Mouse (Mus musculus) neural tube, embryonic 11.5 days (tissue): ENCODE measurements around the gene Jam2. TPM values are rescaled to one million over a fixed set of nuclear protein-coding genes. Genes with fewer than 3 reads are reported as not detected.

Experiments used
- ATAC-seq: fragments of 200-750 bp; cut with Nextera tagmentation; 2 replicates; pipeline ENCODE4 v1.8.0; 2017; ENCODE audit warnings: moderate number of reproducible peaks, mild to moderate bottlenecking, moderate TSS enrichment, moderate library complexity; ENCODE audit not compliant: insufficient read depth, low FRiP score, low TSS enrichment
- DNase-seq: peaks from one replicate; pipeline ENCODE4 v3.0.0-alpha.2; 2015; ENCODE audit warnings: low spot score
- H3K27ac ChIP-seq: fragments of 300-500 bp; sonication (generic); 2 replicates; pipeline ENCODE4 v1.5.1; 2014; ENCODE audit warnings: low read depth, mild to moderate bottlenecking, low read length
- H3K27me3 ChIP-seq: fragments of 300-500 bp; sonication (generic); 2 replicates; pipeline ENCODE4 v1.6.1; 2014; ENCODE audit warnings: mild to moderate bottlenecking, low read length, mixed read lengths; ENCODE audit not compliant: control insufficient read depth, insufficient read depth
- H3K36me3 ChIP-seq: fragments of 300-500 bp; sonication (generic); 2 replicates; pipeline ENCODE4 v1.6.1; 2014; ENCODE audit warnings: mild to moderate bottlenecking, low read length, moderate library complexity, mixed read lengths; ENCODE audit not compliant: control insufficient read depth, insufficient read depth
- H3K4me1 ChIP-seq: fragments of 300-500 bp; sonication (generic); 2 replicates; pipeline ENCODE4 v1.6.1; 2014; ENCODE audit warnings: low read length, mixed read lengths; ENCODE audit not compliant: control insufficient read depth, insufficient read depth
- H3K4me2 ChIP-seq: fragments of 300-500 bp; sonication (generic); 2 replicates; pipeline ENCODE4 v1.6.1; 2014; ENCODE audit warnings: low read depth, mild to moderate bottlenecking, moderate library complexity
- H3K4me3 ChIP-seq: fragments of 300-500 bp; sonication (generic); 2 replicates; pipeline ENCODE4 v1.5.1; 2014; ENCODE audit warnings: low read depth, low read length
- H3K9ac ChIP-seq: fragments of 300-500 bp; sonication (generic); 2 replicates; pipeline ENCODE4 v1.6.1; 2014; ENCODE audit warnings: mild to moderate bottlenecking, low read length
- H3K9me3 ChIP-seq: fragments of 300-500 bp; sonication (generic); 2 replicates; pipeline ENCODE4 v1.6.1; 2016; ENCODE audit warnings: low read length; ENCODE audit not compliant: control insufficient read depth
- WGBS: fragments of 180-500 bp; shearing (Covaris S2); extraction: QIAGEN DNeasy Blood & Tissue Kit; methylation state at CpG from one replicate; pipeline ENCODE4 v1.1.7; 2014; 5-methylcytosine and 5-hydroxymethylcytosine counted together
- polyA plus RNA-seq: library from polyadenylated mRNA; unstranded; fragments of >200 nt; fragmentation: Nextera tagmentation; extraction: Ambion mirVana; gene quantifications from 2 replicates; pipeline ENCODE4 v1.2.1, GENCODE M21; 2014

Jam2 gene
- polyA plus RNA-seq, 1 experiment from 2014 or later, result 66.0 TPM

DNA sequence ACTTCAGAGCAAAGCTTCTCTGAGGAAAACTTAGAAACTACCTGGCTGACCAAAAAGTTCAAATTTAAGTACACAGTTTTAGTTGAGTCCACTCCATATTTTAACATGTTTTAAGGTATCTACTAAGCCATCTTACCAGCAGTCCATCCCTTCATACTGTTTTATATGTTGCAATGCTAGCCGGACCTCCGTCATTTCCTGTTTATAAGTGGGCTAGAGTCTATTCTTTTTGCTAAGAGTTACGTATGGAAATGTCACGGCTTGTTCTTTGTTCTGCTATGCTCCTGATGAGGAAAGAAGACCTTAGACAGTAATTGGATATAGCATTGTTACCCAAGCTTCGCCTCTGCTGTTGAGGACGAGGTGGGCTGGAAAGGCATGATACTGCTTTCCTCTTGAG is 79.6 kb downstream of the Jam2 start:
- Histone ChIP-seq H3K27ac (no peak overlapping the region), H3K9ac (no peak overlapping the region), H3K4me1 (no peaks in the 10 kb centered on the region), H3K36me3 (peaks cover 8% of the 10 kb centered on the region), H3K4me2 (no peak overlapping the region), H3K4me3 (no peak overlapping the region), H3K9me3 (no peaks in the 10 kb centered on the region), H3K27me3 (no peaks in the 10 kb centered on the region)
- DNase-seq (no peak), ATAC-seq (no peak)
- WGBS, result 97% methylated on average over 6 of the region's 6 CpGs

DNA sequence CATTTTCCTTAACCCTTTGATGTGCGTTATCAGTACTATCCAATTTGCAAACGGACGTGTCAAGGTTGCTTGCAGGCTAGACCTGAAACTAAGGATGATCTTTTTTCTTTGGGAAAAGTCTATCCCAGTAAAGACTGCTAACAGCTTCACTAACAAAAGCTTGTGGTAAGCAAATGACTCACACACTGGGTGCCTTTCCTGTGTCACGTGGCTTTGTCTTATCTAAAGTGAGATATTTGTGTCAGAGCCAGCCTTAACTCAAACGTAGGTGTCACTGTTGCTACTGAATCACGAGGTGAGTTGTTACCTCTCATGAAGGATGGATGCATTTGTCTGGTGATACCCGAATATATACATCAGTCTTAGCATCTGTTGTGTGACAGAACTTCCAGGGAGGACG is 90.7 kb downstream of the Jam2 start:
- WGBS, result 91% methylated on average over 8 of the region's 8 CpGs
- no peaks in the 10 kb centered on the region for H3K27me3 ChIP-seq
- no peak for DNase-seq
- no peak overlapping the region for H3K9ac ChIP-seq
- no peaks in the 10 kb centered on the region for H3K36me3 ChIP-seq
- no peak overlapping the region for H3K4me3 ChIP-seq
- no peak overlapping the region for H3K27ac ChIP-seq
- H3K4me2 ChIP-seq, result no peak overlapping the region
- H3K9me3 ChIP-seq, result no peaks in the 10 kb centered on the region
- no peak for ATAC-seq
- H3K4me1 ChIP-seq, result no peaks in the 10 kb centered on the region

DNA sequence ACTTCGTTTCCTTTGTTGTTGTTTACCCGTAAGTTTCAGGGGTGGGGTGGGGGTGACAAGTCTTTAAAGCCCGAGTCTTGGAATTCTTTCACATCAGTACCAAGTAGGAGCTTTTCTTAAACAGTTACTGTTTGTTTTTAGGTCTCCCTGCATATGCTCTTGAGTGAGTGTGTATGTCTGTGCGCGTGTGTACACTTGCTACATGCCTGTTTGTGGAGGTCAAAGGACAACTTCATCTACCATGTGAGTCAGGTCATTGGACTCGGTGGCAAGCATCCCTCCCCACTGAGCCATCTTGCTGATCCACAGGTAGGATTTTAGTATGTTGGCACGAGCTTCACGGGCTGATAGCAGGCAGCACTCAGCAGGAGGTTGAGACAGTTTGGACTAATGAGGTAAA is 99.9 kb downstream of the Jam2 start:
- Histone ChIP-seq H3K4me3 (no peak overlapping the region), H3K9me3 (no peaks in the 10 kb centered on the region), H3K4me2 (no peak overlapping the region), H3K4me1 (no peaks in the 10 kb centered on the region), H3K9ac (no peak overlapping the region), H3K27ac (no peak overlapping the region), H3K27me3 (no peaks in the 10 kb centered on the region), H3K36me3 (no peaks in the 10 kb centered on the region)
- no peak for DNase-seq
- ATAC-seq, result no peak
- WGBS, result 84% methylated on average over 8 of the region's 8 CpGs

DNA sequence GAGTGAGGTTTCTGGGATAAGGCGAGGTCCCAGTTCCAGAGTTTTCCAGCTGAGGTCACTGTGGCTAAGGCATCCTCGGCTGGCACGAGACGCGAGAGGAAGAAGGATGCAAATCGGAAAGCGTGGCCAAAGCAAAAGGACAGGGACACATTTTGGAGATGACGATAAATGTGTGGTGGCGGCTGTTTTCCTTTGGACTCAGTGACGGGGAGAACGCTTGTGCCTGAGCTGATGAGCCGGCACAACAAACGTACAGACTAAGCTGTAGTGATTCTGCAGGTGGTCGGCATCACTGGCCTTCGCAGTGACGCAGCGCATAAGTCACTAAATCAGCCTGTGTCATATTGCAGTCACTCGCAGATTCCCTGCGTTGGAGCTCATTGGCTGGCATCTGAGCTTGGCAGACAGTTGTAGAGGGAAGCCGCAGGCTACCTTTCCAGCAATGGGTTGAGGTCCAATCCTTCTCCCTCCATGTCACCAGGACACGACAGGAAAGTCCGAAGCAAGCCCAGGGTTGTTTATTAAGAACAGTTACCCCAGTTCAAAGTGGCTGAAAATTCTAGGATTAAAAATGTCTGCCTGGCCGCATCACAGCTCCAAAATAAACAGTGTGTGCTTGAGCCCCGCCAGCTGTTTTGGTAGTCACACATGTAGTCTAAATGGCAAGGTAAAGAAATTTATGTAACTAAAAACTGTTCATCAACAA is 101.2 kb downstream of the Jam2 start:
- DNase-seq, result no peak
- Histone ChIP-seq H3K36me3 (no peaks in the 10 kb centered on the region), H3K4me2 (no peak overlapping the region), H3K4me3 (no peak overlapping the region), H3K27me3 (no peaks in the 10 kb centered on the region), H3K4me1 (no peaks in the 10 kb centered on the region), H3K9ac (no peak overlapping the region), H3K27ac (no peak overlapping the region), H3K9me3 (no peaks in the 10 kb centered on the region)
- 79% methylated on average over 24 of the region's 24 CpGs for WGBS
- ATAC-seq, result no peak

Other genes with a start within 250 kb of the Jam2 start
- gene Mrpl39, start 38.4 kb upstream of the Jam2 start, polyA plus RNA-seq, result 51.7 and 52.7 TPM in 2 replicates
- gene Gabpa, start 60.8 kb downstream of the Jam2 start, polyA plus RNA-seq, result 40.8 and 43.1 TPM in 2 replicates
- 818 and 859 TPM in 2 replicates for gene Atp5j, start 61.5 kb downstream of the Jam2 start, polyA plus RNA-seq